Mouse (Mus musculus) embryonic facial prominence, embryonic 10.5 days (tissue): Measurements from ENCODE around the gene Tgfb3. TPM values are rescaled to one million over a fixed set of nuclear protein-coding genes. Genes with fewer than 3 reads are reported as not detected.
A peak's percentile ranks its signal among the peaks of the same experiment; 100 is the strongest.

ENCODE experiments used
- DNase-seq: peaks from one replicate; pipeline ENCODE4 v3.0.0-alpha.2; 2017; ENCODE audit warnings: low spot score
- H3K27ac ChIP-seq: fragments of 300-500 bp; sonication (generic); replicated peaks from 2 replicates; pipeline ENCODE4 v1.5.1; 2016; ENCODE audit warnings: mild to moderate bottlenecking
- H3K27me3 ChIP-seq: fragments of 300-500 bp; sonication (generic); replicated peaks from 2 replicates; pipeline ENCODE4 v1.6.1; 2016; ENCODE audit warnings: low read depth, mild to moderate bottlenecking; ENCODE audit not compliant: poor library complexity, severe bottlenecking
- H3K36me3 ChIP-seq: fragments of 300-500 bp; sonication (generic); replicated peaks from 2 replicates; pipeline ENCODE4 v1.6.1; 2016; ENCODE audit warnings: mild to moderate bottlenecking, moderate library complexity
- H3K4me1 ChIP-seq: fragments of 300-500 bp; sonication (generic); 2 replicates; pipeline ENCODE4 v1.6.1; 2016
- H3K4me3 ChIP-seq: fragments of 300-500 bp; sonication (generic); 2 replicates; pipeline ENCODE4 v1.5.1; 2016; ENCODE audit warnings: mild to moderate bottlenecking, moderate library complexity
- H3K9me3 ChIP-seq: fragments of 300-500 bp; sonication (generic); 2 replicates; pipeline ENCODE4 v1.6.1; 2016; ENCODE audit warnings: mild to moderate bottlenecking
- WGBS: fragments of 180-500 bp; shearing (Covaris S2); methylation state at CpG from one replicate; pipeline ENCODE4 v1.1.7; 2016; 5-methylcytosine and 5-hydroxymethylcytosine counted together
- polyA plus RNA-seq: library from polyadenylated mRNA; unstranded; fragments of >200 nt; fragmentation: Nextera tagmentation; extraction: Ambion mirVana; gene quantifications from 2 replicates; pipeline ENCODE4 v1.2.1, GENCODE M21; 2016

Tgfb3 gene
- polyA plus RNA-seq, 1 experiment from 2014 or later = 14.4 TPM

DNA sequence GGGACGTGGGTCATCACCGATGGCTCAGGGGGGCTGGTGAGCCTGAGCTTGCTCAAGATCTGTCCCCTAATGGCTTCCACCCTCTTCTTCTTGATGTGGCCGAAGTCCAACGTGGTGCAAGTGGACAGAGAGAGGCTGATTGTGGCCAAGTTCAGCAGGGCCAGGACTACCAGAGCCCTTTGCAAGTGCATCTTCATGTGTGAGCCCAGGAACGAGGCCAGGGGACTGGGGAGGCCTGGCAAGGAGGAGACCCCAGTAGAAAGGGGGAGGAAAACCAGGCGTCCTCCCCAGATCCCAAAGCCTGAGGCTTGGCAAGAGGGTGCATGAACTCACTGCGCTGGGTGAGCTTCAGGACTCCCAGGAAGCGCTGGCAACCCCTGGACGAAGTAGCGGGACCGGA lies 1.1 kb downstream of the Tgfb3 start:
- peaks cover 38% of the 10 kb centered on the region for H3K4me1 ChIP-seq
- H3K36me3 ChIP-seq = no peaks in the 10 kb centered on the region; the same call in 1 of the 2 replicates
- H3K27ac ChIP-seq = peak overlapping the region; percentile 96
- 13% methylated on average over 11 of the region's 11 CpGs for WGBS
- H3K27me3 ChIP-seq = peaks cover 47% of the 10 kb centered on the region
- H3K9me3 ChIP-seq = no peaks in the 10 kb centered on the region
- peak overlapping the region; percentile 71 for H3K4me3 ChIP-seq
- peak; percentile 47 for DNase-seq

DNA sequence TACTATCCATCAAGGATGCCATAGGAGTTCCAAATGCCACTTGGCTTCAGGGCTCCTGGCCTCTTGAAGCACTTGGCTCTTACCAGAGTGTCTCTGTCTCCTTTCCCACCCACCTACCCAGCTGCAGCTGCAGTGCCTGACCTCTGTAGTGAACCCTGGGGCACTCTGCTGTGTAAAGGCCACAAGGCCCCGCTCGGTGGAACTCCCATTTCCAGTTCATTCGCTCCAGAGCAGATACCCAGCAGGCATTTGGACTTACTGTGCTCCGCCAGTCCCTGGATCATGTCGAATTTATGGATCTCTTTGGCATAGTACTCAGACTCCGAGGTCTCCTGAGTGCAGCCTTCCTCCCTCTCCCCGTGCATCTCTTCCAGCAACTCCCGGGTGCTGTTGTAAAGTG lies 1.5 kb downstream of the Tgfb3 start:
- H3K9me3 ChIP-seq = no peaks in the 10 kb centered on the region
- H3K4me1 ChIP-seq = peaks cover 38% of the 10 kb centered on the region
- H3K27ac ChIP-seq = peak overlapping the region; percentile 96
- H3K4me3 ChIP-seq = peak overlapping the region; percentile 71
- no peak for DNase-seq
- peaks cover 47% of the 10 kb centered on the region for H3K27me3 ChIP-seq
- no peaks in the 10 kb centered on the region; the same call in 1 of the 2 replicates for H3K36me3 ChIP-seq
- WGBS = 16% methylated on average over 8 of the region's 8 CpGs

DNA sequence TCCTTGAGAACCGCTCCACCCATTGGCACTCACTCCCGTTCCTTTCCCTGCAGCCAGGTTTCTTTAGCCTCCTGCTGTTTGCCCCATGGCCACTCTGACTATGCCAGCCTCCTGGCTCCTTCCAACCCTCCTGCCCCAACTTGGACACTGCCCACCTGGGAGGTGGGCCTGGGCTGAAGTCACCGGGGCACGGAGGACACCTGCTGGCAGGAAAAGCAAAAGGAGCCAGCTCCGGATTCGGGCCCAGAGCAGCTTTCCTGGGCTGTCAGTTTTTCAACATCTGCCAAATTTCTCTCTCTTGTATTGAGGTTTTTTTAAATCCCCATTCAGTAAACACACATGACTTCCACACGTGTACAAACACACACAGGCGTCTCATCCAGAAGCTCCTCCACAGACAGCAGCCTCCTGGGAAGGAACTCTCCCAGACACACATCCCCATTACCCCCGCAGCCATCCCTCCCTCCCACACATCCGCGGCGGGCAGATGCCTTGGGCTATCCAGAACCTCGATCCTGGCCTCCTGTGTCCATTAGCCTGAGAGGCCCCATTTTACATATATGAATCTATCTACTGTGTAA lies 2.4 kb downstream of the Tgfb3 start:
- peaks cover 4% of the 10 kb centered on the region for H3K36me3 ChIP-seq
- no peaks in the 10 kb centered on the region for H3K9me3 ChIP-seq
- H3K4me1 ChIP-seq = peaks cover 38% of the 10 kb centered on the region
- H3K27me3 ChIP-seq = peaks cover 47% of the 10 kb centered on the region
- no peak overlapping the region for H3K27ac ChIP-seq
- WGBS = 5% methylated on average over 13 of the region's 13 CpGs
- peak; percentile 41 for DNase-seq
- peak overlapping the region; percentile 71 for H3K4me3 ChIP-seq

GRCm38 (mm10) chr12:86075358-86075757 lies 3.5 kb downstream of the Tgfb3 start:
- H3K27ac ChIP-seq = no peak overlapping the region
- H3K36me3 ChIP-seq = peaks cover 4% of the 10 kb centered on the region
- peak overlapping the region; percentile 71; the same call in 1 of the 2 replicates for H3K4me3 ChIP-seq
- no peak for DNase-seq
- peaks cover 38% of the 10 kb centered on the region for H3K4me1 ChIP-seq
- H3K27me3 ChIP-seq = peaks cover 40% of the 10 kb centered on the region
- 91% methylated on average over 7 of the region's 7 CpGs for WGBS
- H3K9me3 ChIP-seq = no peaks in the 10 kb centered on the region

GRCm38 (mm10) chr12:86074681-86075080 lies 4.2 kb downstream of the Tgfb3 start:
- Histone ChIP-seq H3K36me3 (peaks cover 4% of the 10 kb centered on the region), H3K4me1 (peaks cover 37% of the 10 kb centered on the region), H3K27me3 (peaks cover 35% of the 10 kb centered on the region), H3K9me3 (no peaks in the 10 kb centered on the region), H3K4me3 (no peak overlapping the region), H3K27ac (no peak overlapping the region)
- no peak for DNase-seq
- WGBS = 89% methylated on average over 12 of the region's 12 CpGs

DNA sequence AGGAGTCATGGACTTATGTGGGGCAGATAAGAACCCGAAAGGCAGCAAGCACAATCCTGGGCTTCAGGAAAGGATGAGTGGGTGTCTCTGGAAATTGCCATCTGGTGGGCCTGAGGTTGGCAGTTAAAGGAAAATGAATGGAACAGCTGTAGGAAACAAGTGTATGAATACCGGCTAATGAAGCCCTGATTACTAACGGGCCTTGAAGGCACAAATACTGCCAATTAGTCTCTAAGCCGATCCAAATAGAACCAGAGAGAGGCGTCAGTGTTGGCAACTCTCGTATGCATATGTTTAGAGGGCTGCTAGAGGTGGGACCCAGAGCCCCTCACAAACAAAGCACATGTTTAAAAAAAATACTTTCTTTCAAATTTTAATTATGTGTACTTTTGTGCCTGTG lies 7.4 kb downstream of the Tgfb3 start:
- Histone ChIP-seq H3K9me3 (no peaks in the 10 kb centered on the region), H3K4me3 (no peak overlapping the region), H3K4me1 (peaks cover 20% of the 10 kb centered on the region), H3K27me3 (peaks cover 18% of the 10 kb centered on the region), H3K27ac (no peak overlapping the region), H3K36me3 (peaks cover 27% of the 10 kb centered on the region)
- DNase-seq = no peak
- WGBS = 90% methylated on average over 6 of the region's 6 CpGs

DNA sequence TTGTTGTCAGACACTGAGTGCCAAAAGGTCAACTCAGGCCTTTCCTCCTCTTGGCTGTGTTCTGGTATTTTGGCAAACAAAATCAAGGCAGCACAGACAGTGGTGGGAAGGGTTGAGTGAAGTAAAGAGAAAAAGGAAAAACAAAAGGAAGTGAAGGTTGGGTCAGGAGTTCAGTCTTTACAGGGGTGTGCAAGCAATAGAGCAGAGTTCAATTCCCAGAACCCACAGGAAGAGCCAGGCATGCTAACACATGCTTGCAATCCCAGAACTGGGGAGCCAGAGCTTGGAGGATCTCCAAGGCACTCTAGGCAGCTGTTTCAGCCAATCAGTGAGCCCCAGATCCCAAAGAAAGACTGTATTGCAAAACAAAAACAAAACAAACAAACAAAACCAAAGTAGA lies 14.0 kb downstream of the Tgfb3 start:
- Histone ChIP-seq H3K9me3 (no peaks in the 10 kb centered on the region), H3K4me1 (peaks cover 6% of the 10 kb centered on the region; the same call in 1 of the 2 replicates), H3K27me3 (no peaks in the 10 kb centered on the region), H3K27ac (no peak overlapping the region), H3K36me3 (peaks cover 68% of the 10 kb centered on the region), H3K4me3 (no peak overlapping the region)
- no peak for DNase-seq

- Histone ChIP-seq H3K4me3 (no peak overlapping the region), H3K27me3 (no peaks in the 10 kb centered on the region), H3K27ac (no peak overlapping the region), H3K9me3 (no peaks in the 10 kb centered on the region), H3K4me1 (no peaks in the 10 kb centered on the region), H3K36me3 (peaks cover 77% of the 10 kb centered on the region)
- no peak for DNase-seq
- 87% methylated on average over 6 of the region's 6 CpGs for WGBS
Measured at GRCm38 (mm10) chr12:86059341-86059740, 19.5 kb downstream of the Tgfb3 start.

DNA sequence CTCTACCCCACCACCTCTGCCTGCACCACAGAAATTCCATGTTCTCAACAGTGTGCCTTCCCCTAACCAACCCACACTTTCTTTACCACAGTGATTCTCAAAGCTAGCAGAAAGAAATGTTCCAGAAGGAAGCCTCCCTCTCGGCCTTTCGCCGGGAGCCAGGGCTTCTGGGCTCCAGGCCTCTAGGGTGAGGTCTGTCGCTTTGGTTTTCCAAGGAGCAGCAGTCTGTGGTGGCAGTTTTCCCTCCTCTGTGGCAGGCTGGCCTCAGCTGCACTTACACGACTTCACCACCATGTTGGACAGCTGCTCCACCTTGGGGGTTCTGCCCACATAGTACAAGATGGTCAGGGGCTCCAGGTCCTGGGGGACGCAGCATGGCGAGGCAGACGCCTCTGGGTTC lies 21.3 kb downstream of the Tgfb3 start:
- no peak for DNase-seq
- no peak overlapping the region for H3K4me3 ChIP-seq
- H3K9me3 ChIP-seq = no peaks in the 10 kb centered on the region
- H3K27ac ChIP-seq = peak overlapping the region; percentile 1; the same call in 1 of the 2 replicates
- WGBS = 88% methylated on average over 8 of the region's 8 CpGs
- no peaks in the 10 kb centered on the region for H3K27me3 ChIP-seq
- peaks cover 59% of the 10 kb centered on the region for H3K36me3 ChIP-seq
- no peaks in the 10 kb centered on the region for H3K4me1 ChIP-seq

DNA sequence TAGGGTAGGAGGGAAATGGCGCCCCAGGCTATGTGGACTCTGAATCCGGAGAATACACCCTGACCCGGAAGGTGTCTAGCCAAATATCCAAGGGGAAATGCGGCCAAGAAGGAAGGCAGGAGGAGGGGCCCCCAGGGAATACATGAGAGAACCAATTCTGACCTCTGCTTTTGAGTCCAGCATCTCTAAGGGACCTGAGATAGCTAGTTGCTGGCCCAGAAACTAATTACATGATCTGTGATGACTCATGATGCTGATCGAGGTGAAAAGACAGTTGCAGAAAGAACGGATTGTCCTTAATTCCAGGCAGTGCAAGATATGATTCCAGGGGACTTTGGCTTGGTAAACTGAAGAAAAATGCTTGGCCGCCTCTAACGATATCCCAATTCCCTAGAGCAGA lies 21.9 kb downstream of the Tgfb3 start:
- H3K4me3 ChIP-seq = no peak overlapping the region
- WGBS = 86% methylated on average over 8 of the region's 8 CpGs

DNA sequence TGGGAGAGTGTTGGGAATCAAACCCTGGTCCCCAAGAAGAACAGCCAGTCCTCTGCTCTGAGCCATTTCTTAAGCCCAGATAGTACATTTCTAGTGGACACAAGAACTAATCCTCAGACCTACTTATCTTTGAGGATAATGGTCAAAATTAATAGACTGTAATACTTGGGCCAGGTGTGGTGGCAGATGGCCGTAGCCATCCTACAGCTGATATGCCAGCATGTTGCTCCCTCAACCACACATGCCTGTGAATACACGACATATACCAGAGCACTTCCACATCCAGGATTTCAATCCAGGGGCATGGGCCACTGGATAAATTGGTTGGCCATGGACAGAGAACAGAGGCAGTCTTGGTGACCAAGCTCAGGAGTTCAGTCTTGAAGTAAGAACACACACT lies 23.5 kb downstream of the Tgfb3 start:
- H3K36me3 ChIP-seq = peaks cover 45% of the 10 kb centered on the region
- H3K9me3 ChIP-seq = no peaks in the 10 kb centered on the region
- DNase-seq = no peak
- H3K4me3 ChIP-seq = no peak overlapping the region
- H3K4me1 ChIP-seq = no peaks in the 10 kb centered on the region
- no peak overlapping the region for H3K27ac ChIP-seq
- 92% methylated on average over 2 of the region's 2 CpGs for WGBS
- H3K27me3 ChIP-seq = no peaks in the 10 kb centered on the region

More for the DNA sequence above, 21.9 kb downstream of the Tgfb3 start:
- Histone ChIP-seq H3K27me3 (no peaks in the 10 kb centered on the region), H3K4me1 (no peaks in the 10 kb centered on the region), H3K36me3 (peaks cover 55% of the 10 kb centered on the region), H3K27ac (no peak overlapping the region), H3K9me3 (no peaks in the 10 kb centered on the region)
- DNase-seq = no peak

DNA sequence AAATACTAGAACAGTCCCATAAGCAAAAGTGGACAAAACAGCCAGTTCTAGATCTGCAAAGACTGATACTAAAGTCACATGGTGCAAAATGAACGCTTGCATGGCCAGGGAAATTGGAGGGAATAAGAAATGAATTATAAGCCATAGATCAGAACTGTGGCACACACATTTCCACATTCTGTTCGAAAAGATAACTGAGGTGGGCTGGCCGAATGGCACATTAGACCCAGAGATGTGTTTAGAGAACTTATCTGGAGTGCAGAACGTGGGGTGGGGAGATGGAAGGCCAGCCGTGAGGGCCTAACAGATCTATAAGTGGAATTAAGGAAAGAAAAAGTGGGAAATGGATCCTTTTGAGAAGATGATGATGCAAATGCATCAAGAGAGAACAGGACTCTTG lies 27.4 kb downstream of the Tgfb3 start:
- Histone ChIP-seq H3K9me3 (no peaks in the 10 kb centered on the region), H3K4me3 (no peak overlapping the region), H3K27ac (no peak overlapping the region), H3K36me3 (peaks cover 16% of the 10 kb centered on the region), H3K4me1 (peaks cover 8% of the 10 kb centered on the region), H3K27me3 (no peaks in the 10 kb centered on the region)
- DNase-seq = no peak
- WGBS = 94% methylated on average over 5 of the region's 5 CpGs

DNA sequence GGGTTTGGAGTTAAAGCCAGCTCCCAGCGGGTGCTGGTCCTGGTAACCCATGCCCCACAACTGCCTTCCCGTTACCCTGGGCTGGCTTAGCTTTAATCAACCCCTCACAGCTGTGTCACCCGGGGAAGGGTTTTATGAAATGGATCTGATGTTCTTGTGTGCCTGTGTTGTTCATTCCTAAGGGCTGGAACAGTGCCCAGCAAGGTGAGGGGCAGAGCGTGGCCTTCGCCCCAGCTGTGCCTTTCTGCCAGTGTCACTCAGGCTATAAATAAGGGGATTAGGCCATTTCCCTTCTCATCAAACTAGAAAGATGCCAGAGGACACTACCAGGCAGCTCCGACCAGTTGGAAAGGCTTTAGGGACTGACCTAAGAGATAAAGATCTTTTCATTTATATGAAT lies 29.0 kb downstream of the Tgfb3 start:
- DNase-seq = no peak
- H3K27ac ChIP-seq = no peak overlapping the region
- 77% methylated on average over 6 of the region's 6 CpGs for WGBS
- H3K4me3 ChIP-seq = no peak overlapping the region
- peaks cover 8% of the 10 kb centered on the region for H3K4me1 ChIP-seq
- no peaks in the 10 kb centered on the region; the same call in 1 of the 2 replicates for H3K36me3 ChIP-seq
- no peaks in the 10 kb centered on the region for H3K27me3 ChIP-seq
- no peaks in the 10 kb centered on the region for H3K9me3 ChIP-seq
